Mouse (Mus musculus) lung, embryonic 14.5 days (tissue): ENCODE measurements at regions not wholly inside any gene's neighbourhood (a gene's known extent, or its start where the extent isn't known, plus 50 kb on each side); places are given as distances from the start of the nearest gene placed in this dataset.
"Not testable (repeated sequence)": the region's sequence is repeated elsewhere in the genome, so short reads cannot be mapped to it uniquely, and the experiment has no call there.

Experiments
- ATAC-seq: fragments of 200-750 bp; cut with Nextera tagmentation; 2 replicates; pipeline ENCODE4 v1.8.0; 2017; ENCODE audit warnings: mild to moderate bottlenecking, moderate TSS enrichment, moderate library complexity; ENCODE audit not compliant: insufficient read depth
- DNase-seq: peaks from one replicate; pipeline ENCODE4 v3.0.0-alpha.2; 2015
- H3K27ac ChIP-seq: fragments of 300-500 bp; sonication (generic); 2 replicates; pipeline ENCODE4 v1.5.1; 2014; ENCODE audit warnings: low read depth, mild to moderate bottlenecking, moderate library complexity
- H3K27me3 ChIP-seq: fragments of 300-500 bp; sonication (generic); 2 replicates; pipeline ENCODE4 v1.6.1; 2014; ENCODE audit warnings: low read length, control low read depth; ENCODE audit not compliant: insufficient read depth
- H3K36me3 ChIP-seq: fragments of 300-500 bp; sonication (generic); 2 replicates; pipeline ENCODE4 v1.6.1; 2014; ENCODE audit warnings: control low read depth; ENCODE audit not compliant: insufficient read depth
- H3K4me1 ChIP-seq: fragments of 300-500 bp; sonication (generic); 2 replicates; pipeline ENCODE4 v1.6.1; 2014; ENCODE audit warnings: antibody characterized with exemption, control low read depth; ENCODE audit not compliant: insufficient read depth
- H3K4me2 ChIP-seq: fragments of 300-500 bp; sonication (generic); 2 replicates; pipeline ENCODE4 v1.6.1; 2014; ENCODE audit warnings: mild to moderate bottlenecking
- H3K4me3 ChIP-seq: fragments of 300-500 bp; sonication (generic); 2 replicates; pipeline ENCODE4 v1.5.1; 2014; ENCODE audit warnings: low read depth, low read length
- H3K9ac ChIP-seq: fragments of 300-500 bp; sonication (generic); 2 replicates; pipeline ENCODE4 v1.6.1; 2014
- H3K9me3 ChIP-seq: fragments of 300-500 bp; sonication (generic); 2 replicates; pipeline ENCODE4 v1.6.1; 2016; ENCODE audit warnings: low read depth, low read length, control low read depth
- CTCF ChIP-seq: IDR thresholded peaks from 2 replicates; pipeline ENCODE4 v1.5.1; 2016; ENCODE audit warnings: antibody characterized with exemption, low read depth
- WGBS: fragments of 180-500 bp; shearing (Covaris S2); extraction: QIAGEN DNeasy Blood & Tissue Kit; methylation state at CpG from one replicate; pipeline ENCODE4 v1.1.7; 2014; 5-methylcytosine and 5-hydroxymethylcytosine counted together

DNA sequence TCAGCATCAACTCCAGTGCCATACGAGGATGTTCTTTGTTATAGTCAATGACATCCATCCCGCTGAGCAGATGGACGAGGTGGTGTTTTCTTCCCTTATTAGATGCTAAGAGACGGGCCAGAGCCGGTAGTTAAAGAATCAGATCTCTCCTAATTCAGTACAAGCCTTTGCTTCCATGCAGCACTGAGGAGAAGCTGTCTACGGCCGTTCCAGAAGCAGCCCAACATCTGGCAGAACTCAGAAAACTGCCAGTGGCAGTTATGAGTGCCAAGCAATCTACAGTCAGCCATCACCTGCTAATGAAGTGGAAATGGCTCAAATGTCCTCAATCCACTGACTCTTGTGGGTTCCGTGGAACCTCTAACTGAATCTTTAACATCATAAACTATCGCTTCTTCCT, 141.3 kb upstream of the Fam3c start:
- ATAC-seq = peak; percentile 94

DNA sequence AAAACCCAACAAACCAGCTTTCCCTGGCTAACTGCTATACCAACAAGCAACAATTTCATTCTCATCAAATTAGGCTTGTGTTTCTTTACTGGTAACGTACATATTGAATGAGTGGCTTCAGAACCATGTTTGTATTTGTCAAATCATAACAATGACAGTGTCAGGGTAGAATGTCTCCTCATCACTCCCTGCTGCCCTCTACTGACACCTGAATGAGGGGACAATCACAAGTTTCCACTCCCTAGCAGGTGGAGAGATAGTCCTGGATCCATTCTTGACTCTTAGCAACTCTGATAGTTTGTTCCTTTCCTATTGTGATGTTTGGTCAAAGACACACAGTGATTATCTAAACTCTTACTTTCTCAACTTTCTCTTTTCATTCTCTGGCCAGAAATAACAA, 140.4 kb upstream of the Fam3c start:
- no peak for DNase-seq
- H3K4me2 ChIP-seq = no peak overlapping the region
- 80% methylated on average over 1 of the region's 1 CpGs for WGBS

More for the DNA sequence above, 141.3 kb upstream of the Fam3c start:
- DNase-seq = peak; percentile 85
- no peaks in the 10 kb centered on the region for H3K4me1 ChIP-seq
- no peaks in the 10 kb centered on the region for H3K9me3 ChIP-seq
- H3K4me3 ChIP-seq = no peak overlapping the region
- no peak overlapping the region for H3K4me2 ChIP-seq
- no peak overlapping the region for H3K9ac ChIP-seq
- TF ChIP-seq CTCF = no peak
- WGBS = 40% methylated on average over 9 of the region's 9 CpGs
- H3K27me3 ChIP-seq = no peaks in the 10 kb centered on the region
- H3K36me3 ChIP-seq = no peaks in the 10 kb centered on the region
- H3K27ac ChIP-seq = no peak overlapping the region

DNA sequence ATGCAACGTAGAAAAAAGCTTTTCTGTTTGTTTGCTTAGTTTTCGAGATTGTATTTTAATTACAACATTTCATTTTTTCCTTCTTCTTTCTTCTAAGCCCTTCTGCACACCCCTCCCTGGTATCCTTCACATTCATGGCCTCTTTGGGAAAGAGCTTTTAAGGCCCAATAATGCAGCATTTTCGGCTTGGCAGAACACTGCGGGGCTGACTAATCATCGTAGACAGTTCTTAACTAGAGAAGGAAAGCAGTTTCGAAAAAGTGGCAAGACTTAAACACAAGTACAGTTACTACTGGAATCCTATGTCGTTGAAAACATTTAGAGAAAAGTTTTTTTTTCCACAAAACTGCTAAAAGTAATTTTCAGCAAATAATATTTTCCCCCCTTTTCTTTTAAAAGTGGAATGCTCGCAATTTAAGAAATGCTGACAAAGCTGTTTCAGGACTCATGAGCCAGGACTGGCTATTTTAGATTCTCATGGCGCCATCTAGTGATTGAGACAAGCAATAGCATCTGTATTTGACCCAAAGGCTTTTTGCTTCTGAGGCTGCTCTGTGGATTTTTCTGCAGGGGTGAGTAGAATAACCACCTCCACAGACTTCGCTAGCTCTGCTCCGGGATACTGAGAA, 137.7 kb upstream of the Fam3c start:
- Histone ChIP-seq H3K27ac (no peak overlapping the region), H3K4me1 (no peaks in the 10 kb centered on the region), H3K4me3 (no peak overlapping the region), H3K36me3 (no peaks in the 10 kb centered on the region), H3K27me3 (no peaks in the 10 kb centered on the region), H3K9me3 (no peaks in the 10 kb centered on the region), H3K4me2 (no peak overlapping the region), H3K9ac (no peak overlapping the region)
- WGBS = 39% methylated on average over 11 of the region's 11 CpGs
- peak; percentile 93 for DNase-seq
- TF ChIP-seq CTCF = peak; percentile 77
- ATAC-seq = peak; percentile 45

More for the DNA sequence above, 140.4 kb upstream of the Fam3c start:
- no peaks in the 10 kb centered on the region for H3K27me3 ChIP-seq
- no peak overlapping the region for H3K27ac ChIP-seq
- H3K4me1 ChIP-seq = no peaks in the 10 kb centered on the region
- H3K36me3 ChIP-seq = no peaks in the 10 kb centered on the region
- no peak overlapping the region for H3K9ac ChIP-seq
- ATAC-seq = no peak
- no peak for TF ChIP-seq CTCF
- H3K4me3 ChIP-seq = no peak overlapping the region
- H3K9me3 ChIP-seq = no peaks in the 10 kb centered on the region

DNA sequence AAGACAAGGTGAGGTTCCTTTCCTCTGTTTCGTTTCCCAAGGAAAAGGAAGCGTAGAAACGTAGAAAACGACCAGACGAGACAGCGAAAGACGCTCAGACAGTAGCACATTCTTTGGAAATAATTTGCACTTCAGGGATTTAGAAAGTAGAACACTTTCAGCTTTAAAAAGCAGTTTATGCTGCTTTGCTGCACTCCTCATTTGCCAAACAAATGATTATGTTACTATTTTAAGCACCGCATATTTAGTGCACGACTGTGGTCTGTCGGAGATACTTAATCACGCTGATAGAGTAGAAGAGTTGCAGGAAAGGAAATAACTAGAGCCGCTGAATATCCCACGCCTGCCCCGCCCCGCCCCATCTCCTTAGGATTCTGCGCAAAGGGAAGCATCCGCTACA, 136.9 kb upstream of the Fam3c start:
- Histone ChIP-seq H3K4me3 (no peak overlapping the region), H3K9ac (no peak overlapping the region), H3K27ac (no peak overlapping the region), H3K4me1 (0 out of 2 replicates have a peak, but pooled peaks cover 2% of the 10 kb centered on the region), H3K9me3 (no peaks in the 10 kb centered on the region), H3K36me3 (no peaks in the 10 kb centered on the region), H3K4me2 (no peak overlapping the region), H3K27me3 (no peaks in the 10 kb centered on the region)
- 82% methylated on average over 17 of the region's 17 CpGs for WGBS
- TF ChIP-seq CTCF = no peak
- ATAC-seq (no peak), DNase-seq (peak; percentile 2)

DNA sequence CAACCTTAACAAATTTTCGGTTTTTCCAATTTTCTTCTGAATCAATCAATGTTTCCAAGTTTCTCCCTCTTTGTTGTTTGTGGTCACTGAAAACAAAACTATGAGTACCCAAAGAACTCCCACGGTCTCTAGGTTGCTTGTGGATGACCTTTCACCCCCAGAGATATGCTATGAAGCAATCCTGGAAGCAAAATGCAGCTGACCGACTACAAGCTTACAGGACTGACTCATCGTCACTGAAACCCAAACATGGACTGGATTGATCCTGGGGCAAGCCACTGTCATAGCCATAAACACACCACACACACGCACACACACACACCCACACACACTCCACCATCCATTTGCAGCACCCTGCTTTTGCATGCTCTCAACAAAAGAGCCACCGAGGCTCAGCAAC, 134.7 kb upstream of the Fam3c start:
- Histone ChIP-seq H3K4me2 (no peak overlapping the region), H3K9me3 (no peaks in the 10 kb centered on the region), H3K36me3 (no peaks in the 10 kb centered on the region), H3K27me3 (no peaks in the 10 kb centered on the region), H3K27ac (no peak overlapping the region), H3K4me3 (no peak overlapping the region), H3K9ac (no peak overlapping the region), H3K4me1 (0 out of 2 replicates have a peak, but pooled peaks cover 2% of the 10 kb centered on the region)
- 67% methylated on average over 6 of the region's 6 CpGs for WGBS
- ATAC-seq = no peak
- TF ChIP-seq CTCF = no peak
- no peak for DNase-seq

DNA sequence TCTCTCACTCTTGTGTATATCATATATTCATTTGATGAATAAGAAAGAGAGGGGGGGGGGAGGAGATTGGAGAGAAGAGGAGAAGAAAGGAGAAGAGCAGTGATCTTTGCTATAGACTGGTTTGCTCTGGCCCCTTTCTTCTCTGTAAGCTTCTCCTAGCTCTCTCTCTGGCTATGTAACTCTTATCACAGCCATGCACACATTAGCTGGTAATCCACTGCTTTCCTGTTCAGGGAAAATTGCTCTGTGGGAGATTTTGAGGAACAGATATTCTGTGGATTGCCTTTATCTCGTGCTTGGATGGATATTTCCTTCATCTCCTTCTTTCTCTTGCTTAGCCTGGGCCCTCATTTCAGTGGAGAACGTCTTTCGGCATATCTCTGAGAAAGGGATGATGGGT, 131.4 kb upstream of the Fam3c start:
- Histone ChIP-seq H3K4me1 (0 out of 2 replicates have a peak, but pooled peaks cover 2% of the 10 kb centered on the region), H3K4me2 (no peak overlapping the region), H3K9ac (no peak overlapping the region), H3K4me3 (no peak overlapping the region), H3K36me3 (no peaks in the 10 kb centered on the region), H3K27ac (no peak overlapping the region), H3K9me3 (no peaks in the 10 kb centered on the region), H3K27me3 (no peaks in the 10 kb centered on the region)
- TF ChIP-seq CTCF = no peak
- DNase-seq (no peak), ATAC-seq (no peak)
- WGBS = 75% methylated on average over 3 of the region's 3 CpGs

DNA sequence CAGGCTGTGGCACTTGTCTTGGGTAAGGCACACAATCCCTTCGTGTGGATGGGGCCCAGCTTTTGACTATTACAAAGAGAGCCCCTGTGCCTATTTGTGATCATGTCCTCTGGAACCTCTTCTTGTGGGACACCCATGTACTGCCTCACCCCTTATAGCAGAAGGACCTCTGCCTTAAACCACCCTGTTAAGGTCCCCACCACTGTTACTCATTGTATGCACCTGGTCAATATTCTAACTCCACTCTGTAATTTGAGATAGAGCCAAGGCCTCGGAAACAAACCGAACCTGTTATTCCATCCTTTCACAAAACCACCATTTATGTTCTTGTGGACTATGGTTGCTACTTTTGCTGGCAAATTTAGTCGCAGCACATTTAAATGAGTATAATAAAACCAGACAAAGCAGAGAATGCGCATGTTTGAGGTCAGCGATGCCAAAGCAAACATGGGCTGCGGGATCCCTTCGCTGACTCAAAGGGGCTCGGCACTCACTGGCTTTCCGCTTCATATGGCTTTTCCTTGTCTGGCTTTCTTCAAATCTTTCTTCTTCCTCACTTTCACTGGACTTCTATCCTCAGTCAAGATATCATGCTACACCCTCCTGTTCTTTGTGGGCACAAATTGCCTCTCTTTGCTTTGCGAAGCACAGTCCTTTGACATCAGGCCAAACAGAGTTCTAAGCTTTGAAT, 129.9 kb upstream of the Fam3c start:
- DNase-seq (peak; percentile 32), ATAC-seq (peak; percentile 65; the same call in 1 of the 2 replicates)
- H3K9me3 ChIP-seq = no peaks in the 10 kb centered on the region
- H3K4me1 ChIP-seq = 0 out of 2 replicates have a peak, but pooled peaks cover 2% of the 10 kb centered on the region
- H3K4me2 ChIP-seq = no peak overlapping the region
- H3K4me3 ChIP-seq = no peak overlapping the region
- H3K27ac ChIP-seq = peak overlapping the region; percentile 46; the same call in 1 of the 2 replicates
- no peaks in the 10 kb centered on the region for H3K27me3 ChIP-seq
- H3K9ac ChIP-seq = no peak overlapping the region
- 69% methylated on average over 11 of the region's 11 CpGs for WGBS
- H3K36me3 ChIP-seq = no peaks in the 10 kb centered on the region
- TF ChIP-seq CTCF = no peak

DNA sequence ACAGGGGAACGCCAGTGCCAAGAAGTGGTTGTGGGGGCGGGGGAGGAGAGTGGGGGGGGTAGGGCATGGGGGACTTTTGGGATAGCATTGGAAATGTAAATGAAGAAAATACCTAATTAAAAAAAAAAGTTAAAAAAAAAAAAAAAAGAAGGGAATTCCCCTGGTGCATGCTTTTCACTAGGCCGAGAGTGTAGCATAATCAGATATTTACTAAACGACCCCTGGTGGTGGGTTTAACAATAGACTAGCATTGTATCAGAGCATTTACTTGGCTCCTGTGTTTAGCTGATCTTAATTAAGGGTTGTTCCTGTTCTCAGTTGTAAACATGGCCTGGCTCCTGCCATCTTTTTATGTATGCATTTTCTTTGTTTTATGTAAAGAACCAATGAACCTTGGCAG, 126.2 kb upstream of the Fam3c start:
- H3K4me3 ChIP-seq, H3K27me3 ChIP-seq, DNase-seq, H3K9me3 ChIP-seq, H3K9ac ChIP-seq, ATAC-seq, H3K4me1 ChIP-seq, H3K36me3 ChIP-seq, H3K4me2 ChIP-seq, H3K27ac ChIP-seq: not testable (repeated sequence)
- 83% methylated on average over 4 of the region's 4 CpGs for WGBS
